Comparison of ENCODE assay signal across 10 mouse cellular contexts in genomic region chr16:45609300-45609699, GRCm38 (mm10). TPM values are rescaled to one million over a fixed set of nuclear protein-coding genes. Genes with fewer than 3 reads are reported as not detected.
DNase-seq lines count a peak whose midpoint lies in the region; ATAC-seq and TF ChIP-seq lines count a peak whose summit lies in the region.
"Had no signal": no experiment of that assay in that cellular context is flagged by ENCODE, and none has a peak within 500 bp of the region (broad histone marks: within the 10 kb centered on the region; RNA-seq: fewer than 3 reads in every experiment).

No protein-coding gene starts in this region.

- no peak overlapping the region for H3K4me2 ChIP-seq in heart, postnatal 0 days (ENCODE audit: low read depth, low read length)
- H3K4me2 ChIP-seq: neural tube, embryonic 13.5 days had no signal

- H3K27ac ChIP-seq in heart, postnatal 0 days (ENCODE audit: low read depth): no peak overlapping the region
- no peak overlapping the region for H3K27ac ChIP-seq in heart, embryonic 10.5 days
- H3K27ac ChIP-seq in liver, adult 2 months (replicated peaks; ENCODE audit: insufficient read depth, low read depth, low read length): peak overlapping the region; percentile 69
- H3K27ac ChIP-seq: neural tube, embryonic 13.5 days had no signal

- 58% methylated on average over 3 of the region's 3 CpGs for WGBS in heart, postnatal 0 days
- WGBS in heart, embryonic 10.5 days: 70% methylated on average over 3 of the region's 3 CpGs
- WGBS in liver, adult 2 months: 72% methylated on average over 3 of the region's 3 CpGs

- no peak for DNase-seq in heart, postnatal 0 days (ENCODE audit: low spot score)
- no peak for DNase-seq in heart, embryonic 10.5 days (ENCODE audit: low spot score)
- peak; percentile 19 for DNase-seq in urinary bladder, postnatal 14 days (ENCODE audit: low spot score)
- no peak for DNase-seq in urinary bladder, postnatal 36 days (ENCODE audit: low spot score in 2 of 2)
- peak; percentile 30 to 52 for DNase-seq in cerebellum, postnatal 14 days
- peak; percentile 55 for DNase-seq in liver, adult 2 months (ENCODE audit: extremely low read depth, low read depth, low spot score)
- DNase-seq in thymus, postnatal 0 days (ENCODE audit: low spot score): peak; percentile 35
- no peak for DNase-seq in ovary, postnatal 14 days (ENCODE audit: low spot score)

- H3K79me2 ChIP-seq in liver, adult 2 months (ENCODE audit: control insufficient read depth, insufficient read depth, low read length): no peaks in the 10 kb centered on the region

- no peak for ATAC-seq in heart, postnatal 0 days (ENCODE audit: insufficient read depth, low read depth)

- no peaks in the 10 kb centered on the region for H3K27me3 ChIP-seq in heart, postnatal 0 days (ENCODE audit: control insufficient read depth, insufficient read depth, low read length)
- no peaks in the 10 kb centered on the region for H3K27me3 ChIP-seq in heart, embryonic 10.5 days (ENCODE audit: insufficient read depth, poor library complexity, severe bottlenecking)
- H3K27me3 ChIP-seq in liver, adult 2 months (ENCODE audit: control insufficient read depth, insufficient read depth, low read length): no peaks in the 10 kb centered on the region
- H3K27me3 ChIP-seq: neural tube, embryonic 13.5 days had no signal

- H3K4me3 ChIP-seq in heart, postnatal 0 days (ENCODE audit: low read depth, low read length): no peak overlapping the region
- no peak overlapping the region for H3K4me3 ChIP-seq in heart, embryonic 10.5 days
- no peak overlapping the region for H3K4me3 ChIP-seq in liver, adult 2 months (ENCODE audit: insufficient read depth, low read depth, low read length)
- H3K4me3 ChIP-seq: neural tube, embryonic 13.5 days had no signal

- no peaks in the 10 kb centered on the region for H3K9me3 ChIP-seq in heart, postnatal 0 days (replicated peaks; ENCODE audit: control insufficient read depth, low read length)
- no peaks in the 10 kb centered on the region for H3K9me3 ChIP-seq in heart, embryonic 10.5 days
- H3K9me3 ChIP-seq: neural tube, embryonic 13.5 days had no signal

- TF ChIP-seq POLR2A in liver, adult 2 months (IDR thresholded peaks at IDR 0.05; ENCODE audit: extremely low read depth, insufficient read depth, low read length): no peak

- no peaks in the 10 kb centered on the region for H3K4me1 ChIP-seq in heart, postnatal 0 days (ENCODE audit: control insufficient read depth, insufficient read depth)
- H3K4me1 ChIP-seq in heart, embryonic 10.5 days: no peaks in the 10 kb centered on the region
- peaks cover 9% of the 10 kb centered on the region for H3K4me1 ChIP-seq in liver, adult 2 months (ENCODE audit: control insufficient read depth, insufficient read depth, low read length)
- H3K4me1 ChIP-seq: neural tube, embryonic 13.5 days had no signal

- no peaks in the 10 kb centered on the region for H3K36me3 ChIP-seq in heart, postnatal 0 days (replicated peaks; ENCODE audit: control insufficient read depth, insufficient read depth, low read length)
- no peaks in the 10 kb centered on the region for H3K36me3 ChIP-seq in heart, embryonic 10.5 days
- no peaks in the 10 kb centered on the region for H3K36me3 ChIP-seq in liver, adult 2 months (ENCODE audit: control insufficient read depth, insufficient read depth, low read length)
- H3K36me3 ChIP-seq: neural tube, embryonic 13.5 days had no signal

- peak; percentile 59 for TF ChIP-seq CTCF in heart, postnatal 0 days (IDR thresholded peaks at IDR 0.05; ENCODE audit: low read depth)
- peak; percentile 26; the same call in 1 of the 2 replicates for TF ChIP-seq CTCF in liver, adult 2 months (IDR thresholded peaks at IDR 0.05; ENCODE audit: low read depth, low read length)

- H3K9ac ChIP-seq in heart, postnatal 0 days (replicated peaks; ENCODE audit: low read depth, low read length): no peak overlapping the region
- no peak overlapping the region for H3K9ac ChIP-seq in liver, adult 2 months (ENCODE audit: low read depth, low read length)
- H3K9ac ChIP-seq: neural tube, embryonic 13.5 days had no signal

- no peak for TF ChIP-seq EP300 in heart, postnatal 0 days (IDR thresholded peaks at IDR 0.05; ENCODE audit: low read depth)

RNA-seq across cellular contexts. Expression of gene Gcsam, which starts 0.9 kb away (rescaled TPM):
- 2.9 TPM in 1 of 2 replicates, not detected in the other for total RNA-seq in heart, postnatal 0 days (2014; rRNA removed; ENCODE audit: low replicate concordance)
- polyA plus RNA-seq in heart, postnatal 0 days (2015; fragmentation: Nextera tagmentation; extraction: Ambion mirVana): 0.08 and 0.26 TPM in 2 replicates
- polyA plus RNA-seq in heart, embryonic 10.5 days (2016; fragmentation: Nextera tagmentation; extraction: Ambion mirVana): 0.28 TPM in 1 of 2 replicates, not detected in the other
- 0.09 and 0.20 TPM in 2 replicates for total RNA-seq in liver, adult 2 months (2014; rRNA removed)
- polyA plus RNA-seq in liver, adult 2 months (2012; rRNA removed): 0.05 and 0.15 TPM in 2 replicates
- 0.95 and 0.96 TPM in 2 replicates for polyA plus RNA-seq in thymus, postnatal 0 days (2015; fragmentation: Nextera tagmentation; extraction: Ambion mirVana)
- total RNA-seq: layer of hippocampus, adult 18-20 months had no signal

RNA-seq across cellular contexts. Expression of gene BC016579, which starts 44.6 kb away (rescaled TPM):
- total RNA-seq in heart, postnatal 0 days (2014; rRNA removed; ENCODE audit: low replicate concordance): not detected in 2 replicates
- not detected in 2 replicates for polyA plus RNA-seq in heart, postnatal 0 days (2015; fragmentation: Nextera tagmentation; extraction: Ambion mirVana)
- 0.15 and 0.29 TPM in 2 replicates for polyA plus RNA-seq in heart, embryonic 10.5 days (2016; fragmentation: Nextera tagmentation; extraction: Ambion mirVana)
- 0.13 and 0.18 TPM in 2 replicates for total RNA-seq in liver, adult 2 months (2014; rRNA removed)
- 0.04 TPM in 1 of 2 replicates, not detected in the other for polyA plus RNA-seq in liver, adult 2 months (2012; rRNA removed)
- 0.28 and 0.34 TPM in 2 replicates for polyA plus RNA-seq in thymus, postnatal 0 days (2015; fragmentation: Nextera tagmentation; extraction: Ambion mirVana)
- polyA plus RNA-seq: neural tube, embryonic 13.5 days had no signal

Comparison
In these comparisons a context has a peak if more than half of its experiments do, and no peak if none do; other contexts are left out.
1. DNase-seq: peak in urinary bladder, postnatal 14 days (single experiment), cerebellum, postnatal 14 days (2 of 2), liver, adult 2 months (single experiment) and thymus, postnatal 0 days (single experiment); none in heart, postnatal 0 days (single experiment), heart, embryonic 10.5 days (single experiment), urinary bladder, postnatal 36 days (0 of 2) and ovary, postnatal 14 days (single experiment).